Mouse (Mus musculus) small intestine, adult 2 months (tissue): ENCODE results near the gene Tll1. TPM values are rescaled to one million over a fixed set of nuclear protein-coding genes. Genes with fewer than 3 reads are reported as not detected.

Experiments
- H3K27ac ChIP-seq: fragments of 200-500 bp; 2 replicates; pipeline ENCODE4 v1.5.1; 2012; ENCODE audit warnings: low read depth, low read length, control low read depth, inconsistent platforms; ENCODE audit not compliant: insufficient read depth
- H3K27me3 ChIP-seq: fragments of 200-500 bp; 2 replicates; pipeline ENCODE4 v1.6.1; 2012; ENCODE audit warnings: mild to moderate bottlenecking, moderate library complexity, low read length, inconsistent platforms; ENCODE audit not compliant: control insufficient read depth, insufficient read depth
- H3K36me3 ChIP-seq: fragments of 200-500 bp; 2 replicates; pipeline ENCODE4 v1.6.1; 2012; ENCODE audit warnings: mild to moderate bottlenecking, low read length, control low read depth, inconsistent platforms; ENCODE audit not compliant: control insufficient read depth, insufficient read depth
- H3K4me1 ChIP-seq: fragments of 200-500 bp; 2 replicates; pipeline ENCODE4 v1.6.1; 2012; ENCODE audit warnings: low read length, inconsistent platforms, mixed read lengths; ENCODE audit not compliant: control insufficient read depth, insufficient read depth, insufficient read length
- H3K4me3 ChIP-seq: fragments of 200-500 bp; 2 replicates; pipeline ENCODE4 v1.5.1; 2012; ENCODE audit warnings: low read depth, mild to moderate bottlenecking, control low read depth, inconsistent platforms, low read length, moderate library complexity
- CTCF ChIP-seq: fragments of 200-500 bp; IDR thresholded peaks from 2 replicates; pipeline ENCODE4 v1.5.1; 2012; ENCODE audit warnings: low read depth, mild to moderate bottlenecking, control low read depth, inconsistent platforms, low read length, moderate library complexity, mixed read lengths; ENCODE audit not compliant: insufficient replicate concordance, insufficient read length; ENCODE audit errors: extremely low read depth
- POLR2A ChIP-seq: fragments of 200-500 bp; IDR thresholded peaks from 2 replicates; pipeline ENCODE4 v1.6.1; 2012; ENCODE audit warnings: low read depth, mild to moderate bottlenecking, control low read depth, inconsistent platforms, low read length, moderate library complexity
- WGBS: fragments of 180-500 bp; shearing (Covaris S2); methylation state at CpG from one replicate; pipeline ENCODE4 v1.1.7; 2018; 5-methylcytosine and 5-hydroxymethylcytosine counted together
- polyA plus RNA-seq: library from polyadenylated mRNA; depleted of rRNA; stranded (reverse); fragments of >200 nt; gene quantifications from 2 replicates; pipeline ENCODE4 v1.2.3, GENCODE M21; 2012; rRNA removed

The Tll1 gene
- 0.14 and 0.33 TPM in 2 replicates for polyA plus RNA-seq

DNA sequence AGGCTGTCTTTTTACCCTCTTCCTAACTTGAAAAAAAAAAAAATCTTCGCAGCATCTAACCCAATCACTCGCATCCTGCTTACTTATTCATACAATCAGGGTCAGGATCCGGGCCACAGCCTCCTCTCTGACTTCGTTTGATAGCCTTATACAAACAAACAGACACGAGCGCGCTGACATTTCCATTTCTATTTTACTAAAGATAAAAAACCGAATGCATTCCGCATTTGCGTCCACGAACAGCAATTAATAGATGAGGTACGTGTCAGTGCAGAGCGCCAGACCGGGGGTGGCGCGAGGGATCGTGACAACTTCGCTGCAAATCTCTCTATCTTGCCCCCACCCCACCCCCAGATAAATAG lies at the start of gene Tll1:
Gene Tll1 (minus strand): TSS at position 248 of the 362 bp plus-strand sequence.
- TF ChIP-seq CTCF (no peak), POLR2A (no peak)
- under 1% methylated on average over 18 of the region's 18 CpGs for WGBS
- Histone ChIP-seq H3K4me1 (0 out of 2 replicates have a peak, but pooled peaks cover 4% of the 10 kb centered on the region), H3K4me3 (peak within 1 kb of the TSS; percentile 63), H3K27me3 (peaks cover 16% of the 10 kb centered on the region), H3K27ac (no peak within 1 kb of the TSS), H3K36me3 (no peaks in the 10 kb centered on the region)

DNA sequence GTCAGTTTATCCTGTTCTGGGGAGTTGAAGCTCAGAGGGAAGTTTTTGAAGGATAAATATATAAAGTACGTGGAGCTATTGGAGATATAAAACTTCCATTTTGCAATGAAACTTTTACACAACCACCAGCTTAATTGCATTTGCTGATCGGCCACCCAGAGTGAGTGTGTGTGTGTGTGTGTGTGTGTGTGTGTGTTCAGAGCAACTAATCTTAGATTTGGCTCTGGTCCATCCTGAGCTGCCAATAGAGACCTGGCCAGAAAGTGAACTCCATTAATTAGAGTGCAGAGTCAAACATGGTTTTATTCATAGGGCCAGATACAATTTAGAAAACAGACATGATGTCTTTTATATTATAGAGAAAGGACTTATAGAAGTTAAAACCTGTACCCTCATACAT lies 32.6 kb upstream of the Tll1 start:
- Histone ChIP-seq H3K27ac (no peak overlapping the region), H3K4me1 (no peaks in the 10 kb centered on the region), H3K4me3 (no peak overlapping the region), H3K36me3 (no peaks in the 10 kb centered on the region), H3K27me3 (no peaks in the 10 kb centered on the region)
- TF ChIP-seq CTCF (no peak), POLR2A (no peak)
- 69% methylated on average over 2 of the region's 2 CpGs for WGBS

DNA sequence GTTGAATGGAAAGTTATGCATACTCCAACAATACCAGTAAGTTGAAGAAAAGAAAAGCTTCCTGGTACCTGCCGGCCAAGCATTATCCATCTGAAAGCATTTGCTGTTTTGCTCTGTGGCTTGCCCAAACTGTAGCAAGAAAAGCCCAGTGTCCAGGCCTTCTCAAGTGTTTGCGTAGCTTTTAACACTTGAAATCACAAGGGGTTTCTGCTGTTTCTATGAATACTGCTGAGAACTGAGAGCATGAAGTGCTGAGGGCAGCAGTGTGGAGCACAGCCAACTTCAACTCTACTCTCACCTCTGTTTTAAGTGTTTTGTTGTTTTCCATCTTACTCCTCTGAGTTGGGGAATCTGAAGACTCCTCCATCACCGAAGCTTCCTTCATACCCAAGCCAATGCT lies 15.5 kb upstream of the Tll1 start:
- 85% methylated on average over 3 of the region's 3 CpGs for WGBS

DNA sequence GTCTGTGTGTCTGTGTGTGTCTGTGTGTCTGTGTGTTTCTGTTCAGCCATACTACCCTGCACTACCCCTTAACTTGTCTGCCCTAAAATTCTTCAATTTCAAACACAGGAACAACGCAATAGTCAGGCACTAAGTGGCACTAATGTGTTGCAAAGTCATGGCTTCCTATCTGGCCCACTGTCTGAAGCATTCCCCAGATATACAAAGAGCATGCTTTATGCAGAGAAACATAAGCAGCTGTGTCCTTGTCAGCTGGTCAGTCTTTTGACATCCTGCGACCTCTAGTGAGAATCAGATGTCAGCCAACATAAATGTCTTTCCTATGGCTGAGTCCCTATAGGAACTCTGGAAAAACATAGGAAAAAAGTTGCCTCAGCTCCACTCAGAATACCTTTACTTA lies 11.6 kb upstream of the Tll1 start:
- H3K36me3 ChIP-seq: no peaks in the 10 kb centered on the region
- no peaks in the 10 kb centered on the region for H3K4me1 ChIP-seq
- no peak overlapping the region for H3K4me3 ChIP-seq
- TF ChIP-seq POLR2A (no peak), CTCF (no peak)
- no peak overlapping the region for H3K27ac ChIP-seq
- WGBS: 58% methylated on average over 2 of the region's 2 CpGs
- H3K27me3 ChIP-seq: no peaks in the 10 kb centered on the region

More for the DNA sequence above, 15.5 kb upstream of the Tll1 start:
- no peaks in the 10 kb centered on the region for H3K4me1 ChIP-seq
- H3K27me3 ChIP-seq: no peaks in the 10 kb centered on the region
- TF ChIP-seq POLR2A (no peak), CTCF (no peak)
- no peak overlapping the region for H3K27ac ChIP-seq
- H3K4me3 ChIP-seq: no peak overlapping the region
- H3K36me3 ChIP-seq: no peaks in the 10 kb centered on the region

DNA sequence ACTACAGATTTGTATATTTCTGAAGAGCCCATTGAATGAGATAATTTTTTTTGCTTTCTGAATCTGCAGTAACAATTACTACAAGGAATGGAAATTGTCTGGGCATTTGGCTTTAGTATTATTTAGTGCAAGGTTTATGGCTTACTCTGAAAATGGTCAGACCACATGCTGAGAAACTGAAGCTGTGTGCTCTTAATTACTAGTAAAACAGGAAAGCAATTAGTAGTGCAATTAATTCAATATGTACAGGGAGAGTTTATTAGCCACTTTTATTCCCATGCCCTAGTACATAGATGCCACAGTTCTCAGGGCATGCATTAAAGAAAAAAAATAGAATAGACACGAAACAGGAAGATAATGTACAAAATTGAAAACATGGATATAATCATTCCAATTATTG lies 10.2 kb upstream of the Tll1 start:
- Histone ChIP-seq H3K4me3 (no peak overlapping the region), H3K4me1 (no peaks in the 10 kb centered on the region), H3K27me3 (no peaks in the 10 kb centered on the region), H3K36me3 (no peaks in the 10 kb centered on the region), H3K27ac (no peak overlapping the region)
- 63% methylated on average over 1 of the region's 1 CpGs for WGBS
- TF ChIP-seq POLR2A (no peak), CTCF (no peak)

DNA sequence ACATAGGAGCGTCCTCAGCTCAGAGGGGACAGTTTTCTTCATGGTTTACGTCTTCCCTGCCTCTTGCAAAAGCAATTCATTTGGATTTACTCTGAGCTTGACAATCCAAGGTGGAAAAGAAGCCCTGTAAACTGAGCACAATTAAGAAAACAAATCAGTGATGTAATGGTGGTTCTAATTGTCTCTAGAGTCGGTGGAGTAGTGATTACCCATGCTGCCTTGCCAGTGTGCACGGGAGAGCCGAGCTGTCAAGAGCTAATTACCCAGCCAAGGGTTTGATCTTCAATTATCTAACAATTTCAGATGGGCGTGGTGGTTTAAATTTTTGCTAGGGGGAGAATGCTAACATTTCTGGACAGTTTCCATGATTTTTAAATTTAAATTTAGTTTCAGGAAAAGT lies 9.3 kb upstream of the Tll1 start:
- H3K27me3 ChIP-seq: no peaks in the 10 kb centered on the region
- H3K27ac ChIP-seq: no peak overlapping the region
- H3K4me1 ChIP-seq: no peaks in the 10 kb centered on the region
- WGBS: 37% methylated on average over 6 of the region's 6 CpGs
- TF ChIP-seq CTCF (no peak), POLR2A (no peak)
- no peaks in the 10 kb centered on the region for H3K36me3 ChIP-seq
- H3K4me3 ChIP-seq: no peak overlapping the region

DNA sequence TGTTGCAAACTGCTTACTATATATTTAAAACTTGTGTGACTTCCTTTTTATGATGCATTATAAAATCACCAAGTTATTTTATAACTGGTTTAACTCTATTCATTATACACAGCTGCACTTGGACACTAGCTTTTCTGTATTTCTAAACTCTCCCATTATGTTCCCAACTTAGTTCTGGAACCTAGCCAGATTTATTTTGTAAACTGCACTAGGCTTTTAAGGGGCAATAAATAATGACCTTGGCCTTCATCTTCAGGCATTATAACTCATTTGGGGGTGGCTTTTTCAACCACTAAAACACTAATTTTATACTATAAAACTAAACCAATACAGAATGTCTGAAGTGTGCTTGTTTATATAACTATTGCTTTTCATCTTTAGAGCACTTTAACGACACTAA lies 8.8 kb upstream of the Tll1 start:
- no peak overlapping the region for H3K27ac ChIP-seq
- 39% methylated on average over 1 of the region's 1 CpGs for WGBS
- H3K4me1 ChIP-seq: no peaks in the 10 kb centered on the region
- no peaks in the 10 kb centered on the region for H3K27me3 ChIP-seq
- no peak overlapping the region for H3K4me3 ChIP-seq
- H3K36me3 ChIP-seq: no peaks in the 10 kb centered on the region
- TF ChIP-seq POLR2A (no peak), CTCF (no peak)

DNA sequence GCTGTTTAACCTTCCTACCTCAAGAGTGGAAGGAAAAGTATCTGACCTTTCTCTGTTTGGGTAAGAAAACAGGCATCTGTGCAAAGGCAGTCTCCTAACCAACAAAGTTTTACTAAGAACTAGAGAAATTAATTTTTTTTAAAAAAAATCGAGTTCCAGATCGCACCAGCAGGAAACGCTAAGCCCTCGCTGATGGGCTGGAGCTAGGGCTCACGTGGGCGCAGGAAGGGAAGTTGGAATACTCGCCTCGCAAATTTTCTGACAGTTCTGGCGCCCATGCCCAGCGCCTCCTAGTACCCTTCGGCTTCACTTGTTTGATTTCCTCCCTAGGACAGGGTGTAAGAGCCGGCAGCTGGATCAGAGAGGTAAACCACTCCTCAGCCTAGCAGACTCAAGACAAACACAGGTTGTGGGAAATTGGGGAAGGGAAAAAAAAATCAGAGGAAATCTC lies 365 bp upstream of the Tll1 start:
- peaks cover 16% of the 10 kb centered on the region for H3K27me3 ChIP-seq
- H3K4me1 ChIP-seq: 0 out of 2 replicates have a peak, but pooled peaks cover 4% of the 10 kb centered on the region
- H3K36me3 ChIP-seq: no peaks in the 10 kb centered on the region
- H3K4me3 ChIP-seq: peak overlapping the region; percentile 63
- 2% methylated on average over 12 of the region's 12 CpGs for WGBS
- no peak for TF ChIP-seq POLR2A
- TF ChIP-seq CTCF: no peak
- H3K27ac ChIP-seq: no peak overlapping the region
